Mouse (Mus musculus): ENCODE measurements around the gene Spata45. TPM values are rescaled to one million over a fixed set of nuclear protein-coding genes. Genes with fewer than 3 reads are reported as not detected.
A peak's percentile ranks its signal among the peaks of the same experiment; 100 is the strongest.

Spata45 gene
- polyA plus RNA-seq, 1 experiment from 2014 or later, result not detected

DNA sequence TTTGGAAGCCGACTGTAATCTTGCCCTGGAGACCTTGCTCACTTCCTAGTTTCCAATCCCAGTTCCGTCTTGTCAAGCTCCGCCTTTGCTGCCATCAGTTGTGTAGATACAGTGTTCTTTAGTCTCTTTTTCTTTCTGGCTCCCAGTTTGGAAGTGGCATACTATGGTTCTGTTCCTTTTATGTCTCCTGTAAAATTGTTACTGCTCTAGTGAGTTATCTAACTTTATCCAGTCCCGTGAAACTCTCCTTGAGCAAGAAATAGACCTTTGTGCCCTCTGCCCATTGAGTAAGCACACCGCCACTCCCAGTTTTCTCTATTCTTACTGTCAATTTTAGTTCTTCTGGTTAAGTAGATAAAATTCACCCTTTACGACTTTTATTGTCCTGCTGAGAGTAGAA is 35.2 kb downstream of the Spata45 start:
- no peak for DNase-seq (ENCODE audit: extremely low spot score, low spot score)
- Histone ChIP-seq H3K4me3 (no peak overlapping the region), H3K4me1 (no peaks in the 10 kb centered on the region), H3K36me3 (replicated peaks) (peaks cover 100% of the 10 kb centered on the region), H3K27me3 (ENCODE audit: poor library complexity, severe bottlenecking) (no peaks in the 10 kb centered on the region), H3K9me3 (no peaks in the 10 kb centered on the region), H3K27ac (no peak overlapping the region)
- 90% methylated on average over 6 of the region's 6 CpGs for WGBS

DNA sequence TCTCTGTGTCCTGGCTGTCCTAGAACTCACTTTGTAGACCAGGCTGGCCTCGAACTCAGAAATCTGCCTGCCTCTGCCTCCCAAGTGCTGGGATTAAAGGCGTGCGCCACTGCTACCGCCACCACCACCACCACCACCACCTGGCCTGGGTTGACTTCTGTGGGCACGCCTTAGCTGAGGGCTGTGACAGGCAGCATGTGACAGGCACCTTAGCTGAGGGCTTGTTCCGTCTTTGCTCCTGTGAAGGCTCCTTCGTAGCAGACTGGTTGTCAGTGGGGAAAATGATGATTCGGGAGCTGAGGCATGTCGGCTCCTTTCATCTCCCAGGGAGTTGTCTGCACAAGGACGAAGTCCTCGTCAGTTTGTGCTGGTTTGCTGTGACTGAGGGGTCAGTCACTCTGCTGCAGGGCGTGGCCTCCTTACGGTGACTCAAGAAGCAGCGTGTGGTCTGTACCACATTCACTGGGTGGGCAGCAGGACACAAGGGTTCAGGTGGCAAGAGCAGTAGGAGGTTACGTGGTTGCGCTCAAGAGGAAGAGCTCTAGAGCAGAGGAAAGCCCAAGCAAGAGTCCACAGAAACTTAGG is 36.0 kb downstream of the Spata45 start:
- H3K4me3 ChIP-seq, result no peak overlapping the region
- H3K27ac ChIP-seq, result no peak overlapping the region
- H3K4me1 ChIP-seq, result no peaks in the 10 kb centered on the region
- H3K27me3 ChIP-seq (ENCODE audit: poor library complexity, severe bottlenecking), result no peaks in the 10 kb centered on the region
- no peaks in the 10 kb centered on the region for H3K9me3 ChIP-seq
- 95% methylated on average over 16 of the region's 16 CpGs for WGBS
- H3K36me3 ChIP-seq (replicated peaks), result peaks cover 100% of the 10 kb centered on the region
- no peak for DNase-seq (ENCODE audit: extremely low spot score, low spot score)

DNA sequence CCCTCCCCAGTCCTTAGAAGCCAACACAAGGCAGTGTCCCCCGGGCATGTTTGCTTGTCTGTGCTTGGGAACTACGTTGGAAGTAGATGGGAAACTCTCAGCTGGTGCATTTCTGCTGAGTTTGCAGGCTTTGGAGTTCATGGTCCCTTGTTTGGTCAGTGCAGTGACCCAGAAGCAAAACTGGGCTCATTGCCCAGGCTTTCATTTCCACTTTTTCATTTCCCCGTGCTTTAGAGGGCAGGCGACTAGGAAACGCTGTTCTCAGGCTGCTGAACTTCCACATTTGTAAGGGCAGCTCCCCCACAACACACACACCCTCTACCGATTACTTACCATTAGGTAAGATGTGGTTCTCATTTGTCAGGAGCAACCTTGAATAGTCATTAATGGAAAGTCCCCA is 36.6 kb downstream of the Spata45 start:
- no peaks in the 10 kb centered on the region for H3K27me3 ChIP-seq (ENCODE audit: poor library complexity, severe bottlenecking)
- DNase-seq (ENCODE audit: extremely low spot score, low spot score), result no peak
- H3K36me3 ChIP-seq (replicated peaks), result peaks cover 100% of the 10 kb centered on the region
- H3K9me3 ChIP-seq, result no peaks in the 10 kb centered on the region
- no peak overlapping the region for H3K27ac ChIP-seq
- no peak overlapping the region for H3K4me3 ChIP-seq
- 88% methylated on average over 6 of the region's 6 CpGs for WGBS
- H3K4me1 ChIP-seq, result no peaks in the 10 kb centered on the region

DNA sequence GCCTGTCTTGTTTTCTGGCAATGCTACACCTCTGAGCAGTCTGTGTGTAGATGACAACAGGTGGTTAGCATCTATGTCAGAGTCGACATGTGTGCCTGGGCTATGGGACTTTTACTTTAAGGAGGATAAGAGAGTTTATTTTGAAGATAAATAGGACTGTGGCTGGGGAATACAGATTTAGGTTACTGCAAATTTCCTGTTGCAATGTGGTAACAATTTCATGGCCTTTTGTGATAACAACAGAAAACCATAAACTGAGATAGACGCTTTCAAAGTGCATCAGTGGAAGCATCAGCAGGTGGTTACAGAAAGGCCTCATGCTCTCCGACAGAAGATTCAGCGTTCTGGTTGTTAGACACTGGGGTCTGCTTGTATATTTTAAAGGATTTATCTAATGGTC is 37.0 kb downstream of the Spata45 start:
- H3K4me3 ChIP-seq, result no peak overlapping the region
- H3K27ac ChIP-seq, result no peak overlapping the region
- 91% methylated on average over 4 of the region's 4 CpGs for WGBS
- peaks cover 100% of the 10 kb centered on the region for H3K36me3 ChIP-seq (replicated peaks)
- H3K9me3 ChIP-seq, result no peaks in the 10 kb centered on the region
- H3K27me3 ChIP-seq (ENCODE audit: poor library complexity, severe bottlenecking), result no peaks in the 10 kb centered on the region
- H3K4me1 ChIP-seq, result no peaks in the 10 kb centered on the region
- no peak for DNase-seq (ENCODE audit: extremely low spot score, low spot score)

DNA sequence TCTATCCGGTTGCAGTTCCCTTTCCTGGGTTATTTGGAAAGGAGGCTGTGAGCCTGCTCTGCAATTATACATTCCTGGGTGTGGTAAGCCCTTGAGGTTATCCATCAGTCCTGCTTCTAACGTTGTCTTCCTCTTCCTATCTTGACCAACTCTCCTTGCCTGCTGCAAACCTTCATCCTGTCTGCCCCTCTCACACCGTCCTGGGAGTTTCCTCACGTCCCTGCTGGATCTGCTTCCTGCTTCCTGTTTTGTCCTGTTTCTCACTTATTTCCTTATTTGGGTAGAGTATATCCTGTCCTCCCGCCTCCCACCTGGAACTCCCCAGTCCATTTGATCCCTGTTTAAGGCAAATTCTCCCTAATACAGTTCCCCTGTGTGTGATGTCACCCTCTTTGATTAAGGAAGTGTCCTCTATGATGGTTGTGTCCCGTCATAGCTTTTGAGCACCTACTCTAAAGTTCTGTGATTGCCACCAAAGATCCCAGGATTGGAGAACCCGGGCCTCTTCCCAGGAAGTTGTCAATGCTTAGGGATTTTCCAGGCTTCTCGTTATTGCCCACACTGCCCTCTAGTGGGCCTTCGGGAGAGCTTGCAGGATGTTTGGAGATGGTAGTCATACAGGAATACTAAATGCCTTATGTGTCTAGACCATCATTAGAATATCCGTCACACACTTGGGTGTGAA is 38.9 kb downstream of the Spata45 start:
- H3K36me3 ChIP-seq (replicated peaks), result peaks cover 100% of the 10 kb centered on the region
- no peaks in the 10 kb centered on the region for H3K4me1 ChIP-seq
- WGBS, result 76% methylated on average over 10 of the region's 10 CpGs
- no peak overlapping the region for H3K27ac ChIP-seq
- peak; percentile 29 for DNase-seq (ENCODE audit: extremely low spot score, low spot score)
- H3K9me3 ChIP-seq, result no peaks in the 10 kb centered on the region
- no peaks in the 10 kb centered on the region for H3K27me3 ChIP-seq (ENCODE audit: poor library complexity, severe bottlenecking)
- H3K4me3 ChIP-seq, result no peak overlapping the region

DNA sequence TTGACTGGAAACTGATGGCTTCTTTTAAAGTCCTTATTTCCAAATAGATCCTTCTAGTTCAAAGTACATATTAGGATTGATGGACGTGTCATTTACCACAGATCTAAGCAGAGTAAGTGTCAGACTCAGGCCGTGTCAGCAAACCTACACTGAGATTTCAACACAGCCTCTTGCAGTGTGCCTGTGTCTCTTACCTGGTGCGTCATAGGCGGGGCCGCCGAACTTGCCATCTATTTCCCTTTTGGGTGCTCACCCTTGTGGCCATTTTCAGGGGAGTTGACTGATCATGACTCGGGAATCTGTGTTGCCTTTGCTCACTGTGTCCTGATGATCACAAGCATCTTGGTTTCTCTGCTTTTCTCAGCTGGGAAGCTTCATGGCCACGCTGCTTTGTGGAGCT is 46.8 kb downstream of the Spata45 start:
- H3K4me1 ChIP-seq, result peaks cover 3% of the 10 kb centered on the region; the same call in 1 of the 2 replicates
- H3K9me3 ChIP-seq, result no peaks in the 10 kb centered on the region
- 95% methylated on average over 8 of the region's 8 CpGs for WGBS
- H3K36me3 ChIP-seq (replicated peaks), result peaks cover 84% of the 10 kb centered on the region
- DNase-seq (ENCODE audit: extremely low spot score, low spot score), result no peak
- H3K27ac ChIP-seq, result no peak overlapping the region
- no peaks in the 10 kb centered on the region for H3K27me3 ChIP-seq (ENCODE audit: poor library complexity, severe bottlenecking)
- H3K4me3 ChIP-seq, result no peak overlapping the region

DNA sequence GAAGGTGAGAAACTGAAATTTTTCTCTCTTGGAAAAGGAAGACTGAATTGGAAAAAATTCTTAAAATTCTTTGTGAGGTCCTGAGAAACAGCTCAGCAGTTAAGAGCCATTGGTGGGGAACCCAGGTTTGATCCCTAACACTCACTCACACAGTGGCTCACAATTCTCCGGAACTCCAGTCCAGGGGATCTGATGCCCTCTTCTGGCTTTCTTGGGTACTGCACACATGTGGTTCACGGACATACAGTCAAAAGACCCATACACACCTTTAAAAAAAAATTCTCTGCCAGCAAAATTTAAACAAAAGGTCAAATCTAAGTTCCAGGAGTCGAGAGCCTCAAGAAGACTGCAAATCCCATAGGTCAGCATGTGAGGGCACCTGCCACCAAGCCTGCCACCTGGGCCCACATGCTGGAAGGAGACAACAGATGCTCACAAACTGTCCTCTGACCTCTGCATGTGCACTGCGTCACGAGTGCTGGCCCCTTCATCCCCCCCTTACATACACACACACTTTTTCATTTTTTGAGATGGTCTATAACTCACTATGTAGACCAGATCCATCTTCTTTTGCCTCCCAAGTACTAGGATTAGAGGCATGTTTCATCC is 48.6 kb downstream of the Spata45 start:
- Histone ChIP-seq H3K4me1 (peaks cover 3% of the 10 kb centered on the region; the same call in 1 of the 2 replicates), H3K4me3 (no peak overlapping the region), H3K27ac (no peak overlapping the region), H3K27me3 (ENCODE audit: poor library complexity, severe bottlenecking) (no peaks in the 10 kb centered on the region), H3K9me3 (no peaks in the 10 kb centered on the region), H3K36me3 (replicated peaks) (peaks cover 66% of the 10 kb centered on the region)
- WGBS, result 75% methylated on average over 5 of the region's 5 CpGs
- peak; percentile 69 for DNase-seq (ENCODE audit: extremely low spot score, low spot score)

DNA sequence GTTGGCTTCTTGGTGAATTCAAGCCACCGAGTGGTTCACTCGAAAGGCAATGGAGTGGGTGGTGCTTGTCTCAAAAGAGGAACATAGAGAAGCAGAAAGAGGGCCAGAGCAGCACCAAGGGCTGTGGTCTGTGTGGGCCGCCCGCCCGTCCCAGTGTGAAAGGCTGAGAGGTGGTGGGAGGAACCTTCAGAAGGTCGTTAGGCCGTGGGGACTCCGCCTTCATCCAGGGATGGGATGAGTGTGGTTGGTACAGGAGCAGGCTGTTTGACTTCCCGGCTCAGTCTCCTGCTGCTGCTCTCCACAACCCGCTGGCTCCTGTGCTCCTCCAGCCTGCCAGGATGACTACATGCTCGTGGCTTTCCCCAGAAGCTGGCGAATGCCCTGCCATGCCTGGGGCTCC is 49.2 kb downstream of the Spata45 start:
- Histone ChIP-seq H3K4me1 (peaks cover 3% of the 10 kb centered on the region; the same call in 1 of the 2 replicates), H3K27ac (no peak overlapping the region), H3K9me3 (no peaks in the 10 kb centered on the region), H3K36me3 (replicated peaks) (peaks cover 60% of the 10 kb centered on the region), H3K27me3 (ENCODE audit: poor library complexity, severe bottlenecking) (no peaks in the 10 kb centered on the region), H3K4me3 (no peak overlapping the region)
- DNase-seq (ENCODE audit: extremely low spot score, low spot score), result no peak
- WGBS, result 80% methylated on average over 12 of the region's 12 CpGs

DNA sequence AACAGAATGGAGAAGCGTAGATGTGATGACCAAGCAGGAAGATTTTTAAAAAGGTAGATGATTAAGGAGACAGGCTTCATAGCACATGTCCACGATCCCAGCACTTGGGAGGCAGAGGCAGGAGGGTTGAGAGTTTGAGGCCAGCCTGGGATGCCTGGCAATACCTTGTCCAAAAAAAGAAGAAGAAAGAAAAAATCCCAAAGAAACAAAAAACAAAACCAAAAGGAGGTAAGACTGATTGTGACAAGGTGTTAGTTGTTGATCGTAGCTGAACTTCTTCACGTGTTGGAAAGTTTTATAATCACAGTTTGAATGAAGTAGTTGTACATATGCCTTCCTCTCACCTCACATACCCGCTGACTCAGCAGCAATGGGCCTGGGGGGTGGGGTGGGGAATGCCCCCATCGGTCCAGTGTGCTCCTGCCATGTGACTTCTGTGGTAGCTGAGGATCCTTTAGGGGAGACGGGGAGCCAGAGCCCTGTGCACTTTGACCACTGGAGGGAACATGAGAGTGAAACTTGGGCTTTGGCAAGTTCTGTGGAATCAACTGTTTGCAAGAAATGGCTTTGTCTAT is 50.0 kb downstream of the Spata45 start:
- 88% methylated on average over 7 of the region's 7 CpGs for WGBS
- Histone ChIP-seq H3K4me3 (no peak overlapping the region), H3K9me3 (no peaks in the 10 kb centered on the region), H3K4me1 (peaks cover 3% of the 10 kb centered on the region; the same call in 1 of the 2 replicates), H3K27ac (no peak overlapping the region), H3K27me3 (ENCODE audit: poor library complexity, severe bottlenecking) (no peaks in the 10 kb centered on the region), H3K36me3 (replicated peaks) (peaks cover 53% of the 10 kb centered on the region)
- DNase-seq (ENCODE audit: extremely low spot score, low spot score), result no peak

DNA sequence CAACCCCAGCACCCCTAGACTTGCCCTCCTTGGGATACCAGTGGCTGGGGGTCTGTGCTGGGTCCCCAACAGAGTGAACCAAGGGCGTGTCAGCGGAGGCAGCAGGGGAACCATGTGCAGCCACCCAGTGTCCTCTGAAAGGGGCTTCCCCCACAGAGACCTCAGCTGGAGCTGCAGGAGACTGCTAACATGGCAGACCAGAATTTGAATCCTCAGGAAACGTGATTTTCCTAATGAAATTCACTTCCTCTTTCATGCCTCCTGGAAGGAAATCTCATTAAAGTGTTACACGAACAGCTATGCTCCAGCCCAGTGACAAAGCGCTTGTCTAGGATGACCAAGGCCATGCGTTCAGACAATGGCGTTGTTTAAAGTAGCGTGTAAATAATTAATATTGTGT is 50.5 kb downstream of the Spata45 start:
- peaks cover 47% of the 10 kb centered on the region for H3K36me3 ChIP-seq (replicated peaks)
- peaks cover 3% of the 10 kb centered on the region; the same call in 1 of the 2 replicates for H3K4me1 ChIP-seq
- H3K27me3 ChIP-seq (ENCODE audit: poor library complexity, severe bottlenecking), result no peaks in the 10 kb centered on the region
- 87% methylated on average over 8 of the region's 8 CpGs for WGBS
- no peak for DNase-seq (ENCODE audit: extremely low spot score, low spot score)
- H3K9me3 ChIP-seq, result no peaks in the 10 kb centered on the region
- H3K27ac ChIP-seq, result no peak overlapping the region
- no peak overlapping the region for H3K4me3 ChIP-seq

DNA sequence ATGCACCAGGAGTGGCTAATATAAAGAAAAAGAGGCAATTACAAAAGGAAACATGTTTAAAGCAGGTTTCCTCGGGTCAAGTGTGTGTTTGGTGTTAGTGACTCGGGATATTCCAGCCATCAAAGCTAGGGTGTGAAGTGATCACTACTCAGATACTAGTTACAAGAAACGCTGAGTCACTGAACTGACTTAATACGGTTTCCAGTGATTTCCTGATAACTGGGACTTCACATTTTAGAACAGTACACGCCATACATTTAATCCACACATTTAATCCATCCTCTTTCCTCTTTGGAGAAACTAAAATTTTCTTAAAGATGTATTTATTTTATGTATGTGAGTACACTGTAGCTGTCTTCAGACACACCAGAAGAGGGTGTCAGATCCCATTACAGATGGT is 51.5 kb downstream of the Spata45 start:
- Histone ChIP-seq H3K36me3 (replicated peaks) (peaks cover 37% of the 10 kb centered on the region), H3K27me3 (ENCODE audit: poor library complexity, severe bottlenecking) (no peaks in the 10 kb centered on the region), H3K4me3 (no peak overlapping the region), H3K27ac (no peak overlapping the region), H3K9me3 (no peaks in the 10 kb centered on the region), H3K4me1 (peaks cover 3% of the 10 kb centered on the region; the same call in 1 of the 2 replicates)
- no peak for DNase-seq (ENCODE audit: extremely low spot score, low spot score)
- 92% methylated on average over 5 of the region's 5 CpGs for WGBS

DNA sequence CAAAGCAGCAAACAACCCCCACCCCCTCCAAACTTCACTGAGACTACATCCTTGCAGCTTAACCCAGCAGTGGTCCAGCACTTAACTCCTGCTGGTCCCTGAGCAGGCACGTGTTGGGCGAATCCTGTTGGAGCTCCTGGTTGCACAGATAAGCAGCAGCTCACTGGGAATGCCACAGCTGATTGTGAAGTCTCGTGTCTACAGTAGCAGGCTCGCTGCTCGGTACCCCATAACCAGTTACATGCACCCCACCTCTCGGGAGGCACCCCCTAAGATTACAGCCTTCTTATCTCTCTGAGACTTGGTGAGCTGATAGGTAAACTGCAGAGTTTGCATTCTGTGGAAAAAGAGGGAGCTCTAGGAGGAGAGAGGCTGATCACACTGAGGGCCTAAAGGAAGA is 52.9 kb downstream of the Spata45 start:
- H3K9me3 ChIP-seq, result no peaks in the 10 kb centered on the region
- no peak overlapping the region for H3K4me3 ChIP-seq
- peaks cover 23% of the 10 kb centered on the region for H3K36me3 ChIP-seq (replicated peaks)
- no peaks in the 10 kb centered on the region for H3K27me3 ChIP-seq (ENCODE audit: poor library complexity, severe bottlenecking)
- H3K27ac ChIP-seq, result no peak overlapping the region
- DNase-seq (ENCODE audit: extremely low spot score, low spot score), result no peak
- WGBS, result 79% methylated on average over 6 of the region's 6 CpGs
- H3K4me1 ChIP-seq, result peaks cover 3% of the 10 kb centered on the region; the same call in 1 of the 2 replicates

DNA sequence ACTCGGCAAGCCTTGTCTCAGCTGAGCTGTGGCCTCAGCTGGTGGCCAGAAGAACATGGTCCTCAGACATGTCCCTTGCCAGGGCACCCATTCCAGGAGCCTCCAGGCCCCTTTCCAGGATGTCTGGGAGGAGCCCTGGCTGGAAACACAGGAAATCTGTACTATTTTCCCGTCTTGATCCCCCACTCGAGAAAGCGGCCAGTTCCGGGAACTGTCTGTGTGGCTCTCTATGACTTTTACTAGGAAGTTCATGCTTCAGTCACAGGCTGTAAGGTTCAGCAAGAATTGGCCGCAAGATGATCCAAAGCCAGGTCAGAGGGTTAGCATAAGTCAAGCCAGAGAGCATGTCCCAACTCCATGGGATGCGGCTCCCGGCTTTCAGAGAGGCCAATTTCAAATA is 55.6 kb downstream of the Spata45 start:
- peaks cover 2% of the 10 kb centered on the region for H3K4me1 ChIP-seq
- no peak overlapping the region for H3K4me3 ChIP-seq
- no peaks in the 10 kb centered on the region for H3K9me3 ChIP-seq
- H3K27ac ChIP-seq, result no peak overlapping the region
- H3K27me3 ChIP-seq (ENCODE audit: poor library complexity, severe bottlenecking), result peaks cover 16% of the 10 kb centered on the region
- no peak for DNase-seq (ENCODE audit: extremely low spot score, low spot score)
- WGBS, result 86% methylated on average over 8 of the region's 8 CpGs
- H3K36me3 ChIP-seq (replicated peaks), result no peaks in the 10 kb centered on the region
